Mouse (Mus musculus) layer of hippocampus, postnatal 10 days (tissue): Measurements from ENCODE around the gene Hsd17b1. TPM values are rescaled to one million over a fixed set of nuclear protein-coding genes. Genes with fewer than 3 reads are reported as not detected.

ENCODE experiments used
- DNase-seq, 2 experiments: peaks; one replicate each; pipeline ENCODE4 v3.0.0; 2021; ENCODE audit warnings: low spot score in 2 of 2
- total RNA-seq, 2 experiments: library from RNA; stranded (reverse); gene quantifications; 2 replicates each; pipeline ENCODE4 v1.2.3; 2021

Hsd17b1 gene
- total RNA-seq, 2 experiments from 2014 or later = 0.33 to 0.37 TPM

- peak in 1 of 2 experiments; percentile 49 for DNase-seq
Measured at GRCm38 (mm10) chr11:101060126-101060525, 18.1 kb upstream of the Hsd17b1 start.

DNA sequence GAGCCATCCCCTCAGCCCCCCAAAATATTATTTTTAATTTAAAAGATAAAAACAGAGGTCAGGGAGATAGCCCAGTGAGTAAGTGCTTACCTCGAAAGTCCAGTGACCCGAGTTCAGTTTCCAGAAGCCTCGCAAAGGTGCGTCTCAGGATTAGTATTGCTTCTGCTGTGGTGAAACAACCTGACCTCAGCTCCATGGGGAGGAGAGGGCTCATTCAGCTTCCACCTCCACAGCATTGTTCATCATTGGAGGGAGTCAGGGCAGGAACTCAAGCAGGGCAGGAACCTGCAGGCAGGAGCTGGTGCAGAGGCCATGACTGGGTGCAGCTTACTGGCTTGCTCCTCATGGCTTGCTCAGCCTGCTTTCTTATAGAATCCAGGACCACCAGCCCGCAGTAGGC, 17.2 kb upstream of the Hsd17b1 start:
- DNase-seq = no peak

- DNase-seq = peak in 1 of 2 experiments; percentile 46
Measured at GRCm38 (mm10) chr11:101062165-101062884, 15.9 kb upstream of the Hsd17b1 start.

GRCm38 (mm10) chr11:101062971-101063675, 15.1 kb upstream of the Hsd17b1 start:
- DNase-seq = no peak

DNA sequence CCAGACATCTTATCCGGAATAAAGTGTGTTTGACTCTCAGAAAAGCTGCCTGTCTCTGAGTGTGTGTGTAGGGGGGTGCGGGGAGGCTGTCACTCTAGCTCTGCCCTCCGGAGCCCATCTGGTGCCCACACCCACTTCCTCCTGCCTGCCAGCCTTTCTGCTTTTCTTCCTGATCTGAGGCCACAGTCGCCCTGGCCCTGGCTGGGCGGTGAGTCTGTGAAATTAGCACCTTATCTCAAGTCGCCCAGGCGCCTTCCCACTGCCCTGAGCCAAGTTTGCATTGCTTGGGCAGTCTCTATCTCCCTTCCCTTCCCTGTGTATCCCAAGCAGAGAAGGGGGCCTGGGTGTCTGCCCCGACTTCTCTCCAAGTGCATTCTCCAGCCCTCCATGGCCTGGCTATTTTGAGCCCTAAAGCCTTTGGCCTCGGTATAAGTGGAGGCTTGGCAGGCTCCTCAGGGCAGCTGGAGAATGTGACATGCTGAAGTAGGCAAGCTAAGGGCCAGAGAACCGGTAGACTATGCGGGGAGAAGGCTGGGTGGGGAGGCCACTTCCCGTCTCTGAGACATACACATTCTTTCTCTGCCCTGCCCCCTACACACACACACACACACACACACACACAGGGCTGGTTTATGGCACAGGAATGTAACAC, 14.4 kb upstream of the Hsd17b1 start:
- peak in 1 of 2 experiments; percentile 54 for DNase-seq

GRCm38 (mm10) chr11:101064462-101064861, 13.7 kb upstream of the Hsd17b1 start:
- no peak for DNase-seq

- no peak for DNase-seq
Measured at GRCm38 (mm10) chr11:101065002-101065401, 13.2 kb upstream of the Hsd17b1 start.

DNA sequence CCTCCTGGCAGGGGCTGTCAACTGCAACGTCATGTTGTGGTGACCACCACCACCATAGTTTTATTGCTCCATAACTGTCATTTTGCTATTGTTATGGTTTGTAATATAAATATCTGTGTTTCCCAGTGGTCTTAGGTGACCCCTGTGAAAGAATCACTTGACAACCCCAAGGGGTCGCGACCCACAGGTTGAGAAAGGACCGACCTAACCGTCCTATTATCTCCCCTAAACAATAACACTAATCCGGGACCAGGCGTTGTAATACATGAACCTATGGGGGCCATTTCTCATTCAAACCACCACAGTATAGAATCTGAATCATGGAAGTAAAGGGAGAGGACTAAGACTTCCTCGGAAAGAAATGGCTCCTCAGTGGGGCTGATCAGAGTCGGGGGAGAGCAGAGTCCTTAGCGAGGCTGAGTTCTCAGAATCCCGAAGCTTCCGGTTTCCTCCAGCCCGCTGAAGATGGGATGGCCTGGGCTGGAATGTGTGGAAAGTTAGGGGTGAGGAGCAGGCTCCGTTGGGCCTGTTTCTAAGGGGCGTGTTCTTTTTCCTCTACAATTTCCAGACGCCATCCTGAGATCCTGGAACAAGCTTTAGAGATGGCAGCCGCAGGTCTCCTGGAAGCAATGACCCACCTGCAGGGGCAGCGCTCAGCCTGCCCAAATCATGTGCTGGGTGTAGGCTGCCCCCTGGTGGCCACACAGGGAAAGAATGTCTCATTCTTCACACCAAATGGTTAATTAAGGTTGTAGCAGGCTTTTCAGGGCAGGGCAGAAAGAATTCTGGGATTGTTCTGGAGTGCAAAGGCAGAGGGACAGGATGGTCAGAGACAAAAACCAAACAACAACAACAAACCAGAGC, 11.4 kb upstream of the Hsd17b1 start:
- peak; percentile 83 to 88 for DNase-seq

GRCm38 (mm10) chr11:101069391-101070188, 8.6 kb upstream of the Hsd17b1 start, which contains the start of gene Naglu:
Gene Naglu, plus strand, starts transcription at chr11:101070012.
- DNase-seq = peak; percentile 92 to 96

DNA sequence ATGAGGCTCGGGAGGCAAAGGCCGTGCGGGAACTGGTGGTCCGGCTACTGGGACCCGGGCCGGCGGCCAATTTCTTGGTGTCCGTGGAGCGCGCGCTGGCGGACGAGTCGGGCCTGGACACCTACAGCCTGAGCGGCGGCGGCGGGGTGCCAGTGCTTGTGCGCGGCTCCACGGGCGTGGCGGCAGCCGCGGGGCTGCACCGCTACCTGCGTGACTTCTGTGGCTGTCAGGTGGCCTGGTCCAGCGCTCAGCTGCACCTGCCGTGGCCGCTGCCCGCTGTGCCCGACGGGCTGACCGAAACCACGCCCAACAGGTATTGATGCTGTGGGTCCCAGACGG, 8.1 kb upstream of the Hsd17b1 start:
- no peak for DNase-seq

GRCm38 (mm10) chr11:101070987-101071386, 7.2 kb upstream of the Hsd17b1 start:
- DNase-seq = no peak

DNA sequence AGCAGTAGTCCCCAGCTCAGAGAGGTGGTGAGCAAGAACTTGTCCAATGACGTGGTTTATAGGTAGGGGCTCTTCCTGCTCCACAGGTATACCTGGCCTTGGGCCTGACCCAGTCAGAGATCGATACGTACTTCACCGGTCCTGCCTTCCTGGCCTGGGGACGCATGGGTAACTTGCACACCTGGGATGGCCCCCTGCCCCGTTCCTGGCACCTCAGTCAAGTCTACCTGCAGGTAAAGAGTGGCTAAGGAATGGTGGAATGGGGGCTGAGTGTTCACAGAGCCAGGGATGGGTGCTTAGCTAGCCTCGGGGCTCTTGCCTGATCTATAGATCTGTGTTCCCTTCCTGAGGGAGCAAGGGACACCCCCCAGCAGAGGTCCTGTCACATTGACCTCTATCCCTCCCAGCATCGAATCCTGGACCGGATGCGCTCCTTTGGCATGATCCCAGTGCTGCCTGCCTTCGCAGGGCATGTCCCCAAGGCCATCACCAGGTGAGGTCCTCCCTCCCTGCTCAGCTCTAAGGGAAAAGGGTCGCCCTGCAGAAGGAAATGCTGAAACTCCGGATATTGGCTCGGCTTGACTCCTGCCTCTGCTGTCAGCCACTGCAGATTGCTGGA, 6.3 kb upstream of the Hsd17b1 start:
- DNase-seq = peak in 1 of 2 experiments; percentile 13

DNA sequence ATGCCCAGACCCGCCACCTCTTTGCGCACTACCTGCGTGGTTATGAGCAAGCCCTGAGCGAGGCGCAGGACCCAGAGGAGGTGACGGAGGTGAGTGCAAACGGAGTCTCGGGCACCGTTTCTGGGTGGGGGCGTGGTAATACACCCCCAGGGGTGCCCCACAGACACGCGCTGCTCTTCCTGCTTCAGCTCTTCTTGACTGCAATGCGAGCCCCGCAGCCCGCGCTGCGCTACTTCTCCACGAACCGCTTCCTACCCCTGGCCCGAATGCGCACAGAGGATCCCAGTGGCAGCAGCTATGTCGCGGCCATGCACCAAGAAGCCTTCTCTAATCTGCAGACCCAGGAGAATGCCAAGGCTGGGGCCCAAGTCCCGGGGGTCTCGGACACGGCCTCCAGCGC, 1.5 kb downstream of the Hsd17b1 start:
- no peak for DNase-seq

DNA sequence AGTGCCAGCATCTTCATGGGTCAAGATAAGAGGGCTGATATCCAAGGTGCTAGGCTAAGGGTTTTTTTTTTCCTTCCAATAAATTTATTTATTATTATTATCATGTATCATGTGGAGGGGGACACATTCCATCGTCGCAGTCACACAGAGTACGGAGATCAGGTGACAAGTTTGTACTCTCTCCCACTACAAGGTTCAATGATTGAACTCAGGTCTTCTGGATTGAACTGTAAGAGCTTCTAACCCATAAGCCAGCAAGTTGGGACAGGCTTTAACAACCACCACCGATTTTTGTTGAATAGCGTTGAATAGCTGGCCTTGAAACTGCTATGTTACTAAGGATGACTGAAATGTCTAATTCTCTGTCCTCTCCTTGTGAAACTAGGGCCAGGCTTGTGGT, 2.2 kb downstream of the Hsd17b1 start:
- DNase-seq = no peak

- no peak for DNase-seq
Measured at GRCm38 (mm10) chr11:101081659-101082058, 3.4 kb downstream of the Hsd17b1 start.

DNA sequence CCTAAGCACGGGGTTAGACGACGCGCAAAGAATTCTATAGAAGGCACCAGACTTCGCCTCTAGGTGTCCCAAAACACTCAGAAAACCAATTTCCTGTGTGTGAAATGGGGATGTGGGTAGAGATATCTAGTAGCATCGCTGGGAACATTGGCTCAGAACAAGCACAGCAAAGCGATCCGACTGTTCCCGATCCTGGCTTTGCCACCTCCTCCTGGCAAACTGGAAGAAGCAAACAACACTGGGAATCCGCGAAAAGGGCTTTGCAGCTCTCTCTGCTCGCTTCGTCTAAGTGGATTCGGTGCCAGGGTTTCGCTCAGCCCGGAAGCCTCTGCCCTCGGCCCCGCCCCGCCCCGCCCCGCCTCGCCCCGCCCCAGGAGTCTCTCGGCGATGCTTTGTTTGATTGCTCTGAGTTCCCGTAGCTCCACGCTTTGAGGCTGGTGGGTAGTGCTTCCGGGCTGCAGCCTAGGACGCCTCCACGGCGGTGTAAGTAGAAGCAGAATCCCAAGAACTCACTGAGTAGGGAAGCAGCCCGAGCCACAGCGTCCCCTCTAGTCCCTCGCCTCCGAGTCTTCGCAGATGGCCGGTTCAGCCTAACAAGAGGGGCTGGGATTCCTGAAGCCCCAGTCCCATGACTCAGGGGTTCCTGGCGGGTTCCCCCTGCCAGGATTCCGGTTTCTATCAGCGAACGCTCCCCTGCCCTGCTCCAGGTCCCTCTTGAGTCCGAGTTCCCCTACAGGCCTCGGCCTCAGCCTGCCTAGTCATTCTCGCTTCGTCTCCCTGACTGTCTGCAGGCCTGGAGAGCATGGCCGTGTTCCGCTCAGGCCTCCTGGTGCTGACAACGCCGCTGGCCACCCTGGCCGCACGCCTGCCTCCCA, 4.2 kb downstream of the Hsd17b1 start, which contains the start of gene Coasy:
Coasy (plus strand) TSS at position 358 of the 875 bp plus-strand sequence.
- DNase-seq = peak; percentile 82 to 84

DNA sequence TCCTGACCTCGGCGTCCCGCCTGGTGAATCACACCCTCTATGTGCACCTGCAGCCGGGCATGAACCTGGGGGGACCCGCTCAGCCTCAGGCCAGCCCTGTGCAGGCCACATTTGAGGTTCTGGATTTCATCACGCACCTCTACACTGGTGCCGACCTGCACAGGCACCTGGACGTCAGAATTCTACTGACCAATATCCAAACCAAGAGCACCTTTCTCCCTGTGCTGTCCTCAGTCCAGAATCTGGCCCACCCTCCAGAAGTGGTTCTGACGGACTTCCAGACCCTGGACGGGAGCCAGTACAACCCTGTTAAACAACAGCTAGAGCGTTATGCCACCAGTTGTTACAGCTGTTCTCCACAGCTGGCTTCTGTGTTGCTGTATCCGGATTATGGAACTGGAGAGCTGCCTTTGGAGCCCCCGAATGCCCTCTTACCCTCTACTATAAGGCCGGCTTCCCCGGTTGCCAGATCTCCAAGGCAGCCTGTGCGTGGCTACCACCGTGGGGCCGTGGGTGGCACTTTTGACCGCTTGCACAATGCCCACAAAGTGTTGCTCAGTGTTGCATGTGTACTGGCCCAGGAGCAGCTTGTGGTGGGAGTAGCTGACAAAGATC, 5.0 kb downstream of the Hsd17b1 start:
- no peak for DNase-seq

DNA sequence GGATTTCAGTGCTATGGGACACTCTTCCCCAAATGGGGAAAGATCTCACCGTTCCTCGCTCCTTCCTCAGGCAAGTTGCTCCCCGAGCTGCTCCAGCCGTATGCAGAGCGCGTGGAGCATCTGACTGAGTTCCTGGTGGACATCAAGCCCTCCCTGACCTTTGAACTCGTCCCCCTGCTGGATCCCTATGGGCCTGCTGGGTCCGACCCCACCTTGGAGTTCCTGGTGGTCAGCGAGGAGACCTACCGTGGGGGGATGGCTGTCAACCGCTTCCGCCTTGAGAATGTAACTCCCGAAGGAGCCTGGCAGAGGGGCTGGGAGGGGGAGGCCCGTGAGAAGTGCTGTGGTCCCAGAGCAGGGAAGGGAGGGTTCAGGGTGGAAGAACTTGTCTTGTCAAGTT, 6.0 kb downstream of the Hsd17b1 start:
- no peak for DNase-seq
